In genomic region chr8:87943651-87944091, GRCm38 (mm10) we compare ENCODE assay signal across 9 mouse cellular contexts. TPM values are rescaled to one million over a fixed set of nuclear protein-coding genes. Genes with fewer than 3 reads are reported as not detected.
A peak's percentile ranks its signal among the peaks of the same experiment; 100 is the strongest.
DNase-seq lines count a peak whose midpoint lies in the region; ATAC-seq lines count a peak whose summit lies in the region.
"Had no signal": no experiment of that assay in that cellular context is flagged by ENCODE, and none has a peak within 500 bp of the region (broad histone marks: within the 10 kb centered on the region; RNA-seq: fewer than 3 reads in every experiment).

No protein-coding gene starts in this region.

- WGBS in hindbrain, embryonic 12.5 days, result 5% methylated on average over 42 of the region's 42 CpGs
- WGBS in midbrain, embryonic 14.5 days, result 2% methylated on average over 41 of the region's 42 CpGs

- H3K4me3 ChIP-seq in hindbrain, embryonic 12.5 days, result peak overlapping the region; percentile 32
- H3K4me3 ChIP-seq in midbrain, embryonic 14.5 days (replicated peaks; ENCODE audit: low read depth, low read length), result peak overlapping the region; percentile 32

- peak overlapping the region; percentile 55; the same call in 1 of the 2 replicates for H3K27ac ChIP-seq in hindbrain, embryonic 12.5 days
- 0 out of 2 replicates have a peak overlapping the region, but pooled peaks have one; percentile 10 for H3K27ac ChIP-seq in midbrain, embryonic 14.5 days (replicated peaks; ENCODE audit: low read depth, low read length)

- peak; percentile 57 for DNase-seq in cerebellum, adult 11-12 months
- DNase-seq in ovary, postnatal 36 days (ENCODE audit: low spot score), result peak; percentile 47
- DNase-seq in ovary, adult 18-20 months (ENCODE audit: low spot score), result no peak
- DNase-seq in midbrain, embryonic 14.5 days, result peak; percentile 69
- DNase-seq in kidney, postnatal 25 days, result no peak

- H3K36me3 ChIP-seq in hindbrain, embryonic 12.5 days, result no peaks in the 10 kb centered on the region; the same call in 1 of the 2 replicates
- no peaks in the 10 kb centered on the region for H3K36me3 ChIP-seq in midbrain, embryonic 14.5 days (ENCODE audit: control insufficient read depth, insufficient read depth, low read length)

- no peak for ATAC-seq in cerebellum, adult (ENCODE audit: insufficient number of reproducible peaks, low FRiP score, low TSS enrichment)
- peak; percentile 53 for ATAC-seq in hindbrain, embryonic 12.5 days (ENCODE audit: low FRiP score)
- peak; percentile 18; the same call in 1 of the 2 replicates for ATAC-seq in midbrain, embryonic 14.5 days (ENCODE audit: low FRiP score, low TSS enrichment)
- no peak for ATAC-seq in erythroblast, adult 5-6 weeks (replicated peaks; ENCODE audit: low FRiP score, poor library complexity, severe bottlenecking)

- H3K9me3 ChIP-seq in hindbrain, embryonic 12.5 days (replicated peaks), result no peaks in the 10 kb centered on the region
- no peaks in the 10 kb centered on the region for H3K9me3 ChIP-seq in midbrain, embryonic 14.5 days (ENCODE audit: control insufficient read depth, low read length)

- no peaks in the 10 kb centered on the region for H3K27me3 ChIP-seq in hindbrain, embryonic 12.5 days
- H3K27me3 ChIP-seq in midbrain, embryonic 14.5 days (ENCODE audit: control insufficient read depth, insufficient read depth, low read length), result no peaks in the 10 kb centered on the region

- H3K4me2 ChIP-seq in hindbrain, embryonic 12.5 days (replicated peaks), result peak overlapping the region; percentile 80
- H3K4me2 ChIP-seq in midbrain, embryonic 14.5 days (ENCODE audit: low read length), result peak overlapping the region; percentile 73

- peaks cover 74% of the 10 kb centered on the region for H3K4me1 ChIP-seq in hindbrain, embryonic 12.5 days
- peaks cover 37% of the 10 kb centered on the region for H3K4me1 ChIP-seq in midbrain, embryonic 14.5 days (ENCODE audit: control insufficient read depth, insufficient read depth, low read length)

- peak overlapping the region; percentile 66 for H3K9ac ChIP-seq in hindbrain, embryonic 12.5 days
- peak overlapping the region; percentile 57 for H3K9ac ChIP-seq in midbrain, embryonic 14.5 days (replicated peaks; ENCODE audit: low read length)

RNA-seq across cellular contexts. Expression of gene Zfp423, which starts 15.7 kb away (rescaled TPM):
- 58.1 and 63.0 TPM in 2 replicates for polyA plus RNA-seq in hindbrain, embryonic 12.5 days (2016; fragmentation: Nextera tagmentation; extraction: Ambion mirVana)
- 44.0 and 63.0 TPM in 2 replicates for polyA plus RNA-seq in midbrain, embryonic 14.5 days (2014; fragmentation: Nextera tagmentation; extraction: Ambion mirVana)
- not detected in 2 replicates for total RNA-seq in erythroblast, adult 5-6 weeks (2015; ENCODE audit: low replicate concordance)
- total RNA-seq in erythroblast, adult 5-6 weeks (2017; ENCODE audit: low replicate concordance), result 3.2 TPM in 1 of 2 replicates, not detected in the other
- total RNA-seq: common myeloid progenitor, adult 5-6 weeks had no signal

Comparison
In these comparisons a context has a peak if more than half of its experiments do, and no peak if none do; other contexts are left out.
1. DNase-seq: peak in cerebellum, adult 11-12 months (single experiment), ovary, postnatal 36 days (single experiment) and midbrain, embryonic 14.5 days (single experiment); none in ovary, adult 18-20 months (single experiment) and kidney, postnatal 25 days (0 of 2).
2. ATAC-seq: peak in hindbrain, embryonic 12.5 days (single experiment) and midbrain, embryonic 14.5 days (single experiment); none in cerebellum, adult (single experiment) and erythroblast, adult 5-6 weeks (single experiment).